Mouse (Mus musculus) neural tube, embryonic 15.5 days (tissue): ENCODE measurements around the gene Nup62. TPM values are rescaled to one million over a fixed set of nuclear protein-coding genes. Genes with fewer than 3 reads are reported as not detected.

ENCODE experiments used
- ATAC-seq: fragments of 200-750 bp; cut with Nextera tagmentation; 2 replicates; pipeline ENCODE4 v1.8.0; 2017; ENCODE audit warnings: mild to moderate bottlenecking, moderate TSS enrichment, moderate library complexity; ENCODE audit not compliant: low FRiP score
- H3K27ac ChIP-seq: fragments of 300-500 bp; sonication (generic); replicated peaks from 2 replicates; pipeline ENCODE4 v1.5.1; 2015; ENCODE audit warnings: mild to moderate bottlenecking, inconsistent platforms
- H3K27me3 ChIP-seq: fragments of 300-500 bp; sonication (generic); replicated peaks from 2 replicates; pipeline ENCODE4 v1.6.1; 2015; ENCODE audit warnings: inconsistent platforms
- H3K36me3 ChIP-seq: fragments of 300-500 bp; sonication (generic); 2 replicates; pipeline ENCODE4 v1.6.1; 2015; ENCODE audit warnings: inconsistent platforms
- H3K4me1 ChIP-seq: fragments of 300-500 bp; sonication (generic); 2 replicates; pipeline ENCODE4 v1.6.1; 2015; ENCODE audit warnings: inconsistent platforms
- H3K4me2 ChIP-seq: fragments of 300-500 bp; sonication (generic); 2 replicates; pipeline ENCODE4 v1.6.1; 2015; ENCODE audit warnings: inconsistent platforms, mild to moderate bottlenecking, moderate library complexity
- H3K4me3 ChIP-seq: fragments of 300-500 bp; sonication (generic); replicated peaks from 2 replicates; pipeline ENCODE4 v1.5.1; 2015; ENCODE audit warnings: mild to moderate bottlenecking, inconsistent platforms
- H3K9ac ChIP-seq: fragments of 300-500 bp; sonication (generic); replicated peaks from 2 replicates; pipeline ENCODE4 v1.6.1; 2015; ENCODE audit warnings: mild to moderate bottlenecking, inconsistent platforms
- H3K9me3 ChIP-seq: fragments of 300-500 bp; sonication (generic); replicated peaks from 2 replicates; pipeline ENCODE4 v1.6.1; 2016; ENCODE audit warnings: inconsistent platforms
- WGBS: fragments of 180-500 bp; shearing (Covaris S2); methylation state at CpG from one replicate; pipeline ENCODE4 v1.1.7; 2015; ENCODE audit warnings: mixed read lengths; 5-methylcytosine and 5-hydroxymethylcytosine counted together
- polyA plus RNA-seq: library from polyadenylated mRNA; unstranded; fragments of >200 nt; fragmentation: Nextera tagmentation; extraction: Ambion mirVana; gene quantifications from 2 replicates; pipeline ENCODE4 v1.2.1, GENCODE M21; 2015

Gene Nup62
- 40.7 and 58.0 TPM in 2 replicates for polyA plus RNA-seq

DNA sequence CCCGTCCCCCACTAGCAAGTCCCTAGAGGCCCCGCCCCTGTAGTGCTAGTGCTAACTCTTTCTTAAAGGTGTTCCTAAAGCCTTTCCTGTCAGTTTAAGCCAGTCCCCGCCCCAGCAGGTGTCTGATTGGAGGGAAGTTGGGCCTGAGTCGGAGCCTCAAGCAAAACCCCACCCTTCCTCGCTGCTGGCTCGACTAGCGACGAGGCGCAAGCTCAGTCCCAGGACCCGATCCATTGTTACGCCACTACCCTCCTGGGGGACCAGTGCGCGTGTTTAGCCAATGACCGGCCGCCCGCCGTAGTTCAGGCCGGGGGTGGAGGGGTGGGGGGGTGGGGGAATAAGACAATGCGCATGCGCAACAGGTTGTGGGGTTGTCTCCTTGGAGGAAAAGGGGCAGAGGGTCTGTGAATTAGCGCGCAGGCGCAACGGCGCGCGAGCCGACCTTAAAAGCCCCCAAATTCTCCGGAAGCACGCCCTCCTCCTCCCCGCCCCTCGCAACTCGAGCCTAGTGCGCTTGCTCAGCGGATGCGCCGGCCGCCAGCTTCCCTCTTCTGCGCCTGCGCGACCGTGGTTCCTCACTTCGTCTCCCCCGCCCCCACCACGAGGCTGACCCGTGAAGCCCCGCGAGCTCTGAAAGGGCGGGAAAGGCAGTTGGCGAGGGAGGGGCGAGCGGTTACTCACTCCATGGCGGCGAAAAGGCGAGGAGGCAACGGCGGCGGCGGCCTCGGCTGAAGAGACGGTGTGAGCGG, at the start of gene Nup62, which contains the start of gene Il4i1:
TSS of gene Nup62 (plus strand) at position 368 of the 749 bp plus-strand sequence.
TSS of gene Il4i1 (plus strand) at position 667 of the 749 bp plus-strand sequence.
- under 1% methylated on average over 52 of the region's 62 CpGs for WGBS

DNA sequence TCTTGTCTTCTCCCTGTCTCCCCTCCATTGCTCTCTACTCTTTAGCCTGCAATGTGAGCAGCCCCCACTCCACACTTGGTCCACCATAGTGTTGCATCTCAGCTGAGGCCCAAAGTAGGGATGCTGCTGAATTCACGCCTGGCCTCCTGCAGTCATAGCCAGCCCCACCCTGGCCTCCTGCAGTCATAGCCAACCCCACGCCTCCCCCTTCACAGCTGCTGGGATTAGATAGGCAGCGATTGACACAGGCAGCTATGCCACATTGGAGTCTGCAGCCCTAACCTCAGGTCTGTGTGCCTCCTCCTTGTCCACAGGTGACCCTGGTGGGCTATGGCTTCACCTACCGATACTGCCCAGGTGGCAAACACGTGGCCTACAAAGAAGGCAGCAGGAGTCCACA, 47.8 kb upstream of the Nup62 start:
- Histone ChIP-seq H3K4me2 (no peak overlapping the region), H3K9ac (no peak overlapping the region), H3K9me3 (no peaks in the 10 kb centered on the region), H3K4me3 (no peak overlapping the region), H3K36me3 (peaks cover 77% of the 10 kb centered on the region), H3K27ac (no peak overlapping the region), H3K4me1 (no peaks in the 10 kb centered on the region), H3K27me3 (no peaks in the 10 kb centered on the region)
- ATAC-seq, result no peak
- WGBS, result 89% methylated on average over 5 of the region's 5 CpGs

More for the DNA sequence above, at the start of gene Nup62, which contains the start of gene Il4i1:
- H3K9ac ChIP-seq, result peak within 1 kb of the TSS; percentile 85
- H3K9me3 ChIP-seq, result no peaks in the 10 kb centered on the region
- peak within 1 kb of the TSS; percentile 63 for H3K4me2 ChIP-seq
- H3K27me3 ChIP-seq, result no peaks in the 10 kb centered on the region
- peaks cover 48% of the 10 kb centered on the region for H3K4me1 ChIP-seq
- peak within 1 kb of the TSS; percentile 99 for H3K4me3 ChIP-seq
- peak; percentile 93 for ATAC-seq
- H3K36me3 ChIP-seq, result no peaks in the 10 kb centered on the region
- H3K27ac ChIP-seq, result peak within 1 kb of the TSS; percentile 95

DNA sequence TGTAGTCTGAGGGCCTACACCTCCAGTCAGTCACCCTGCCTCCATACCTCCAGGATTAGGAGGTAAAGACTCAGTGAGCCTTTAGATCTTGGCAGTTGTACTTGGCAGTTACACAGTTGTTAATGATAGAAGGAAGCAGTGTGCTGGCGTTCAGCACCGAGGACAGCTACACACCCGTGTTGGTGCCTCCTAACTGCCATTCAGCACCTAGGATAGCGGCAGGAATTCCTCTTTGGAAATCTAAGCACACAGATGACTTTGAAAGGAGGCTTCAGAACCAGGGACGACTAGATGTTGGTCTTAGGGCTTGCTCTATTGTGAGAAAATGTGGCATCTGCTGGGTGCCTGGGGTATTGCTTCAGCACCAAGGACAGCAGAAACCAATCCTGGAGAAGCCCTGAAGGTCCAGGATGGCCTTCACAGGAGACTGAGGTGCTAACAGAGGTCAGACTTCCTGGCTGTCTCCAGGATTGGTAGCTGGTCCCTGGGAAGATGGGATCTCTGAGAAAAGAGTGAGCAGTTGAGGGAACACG, 45.8 kb upstream of the Nup62 start:
- Histone ChIP-seq H3K9me3 (no peaks in the 10 kb centered on the region), H3K27me3 (no peaks in the 10 kb centered on the region), H3K36me3 (peaks cover 74% of the 10 kb centered on the region), H3K4me1 (no peaks in the 10 kb centered on the region), H3K9ac (no peak overlapping the region), H3K4me2 (no peak overlapping the region), H3K27ac (no peak overlapping the region), H3K4me3 (no peak overlapping the region)
- no peak for ATAC-seq
- WGBS, result 17% methylated on average over 6 of the region's 6 CpGs

DNA sequence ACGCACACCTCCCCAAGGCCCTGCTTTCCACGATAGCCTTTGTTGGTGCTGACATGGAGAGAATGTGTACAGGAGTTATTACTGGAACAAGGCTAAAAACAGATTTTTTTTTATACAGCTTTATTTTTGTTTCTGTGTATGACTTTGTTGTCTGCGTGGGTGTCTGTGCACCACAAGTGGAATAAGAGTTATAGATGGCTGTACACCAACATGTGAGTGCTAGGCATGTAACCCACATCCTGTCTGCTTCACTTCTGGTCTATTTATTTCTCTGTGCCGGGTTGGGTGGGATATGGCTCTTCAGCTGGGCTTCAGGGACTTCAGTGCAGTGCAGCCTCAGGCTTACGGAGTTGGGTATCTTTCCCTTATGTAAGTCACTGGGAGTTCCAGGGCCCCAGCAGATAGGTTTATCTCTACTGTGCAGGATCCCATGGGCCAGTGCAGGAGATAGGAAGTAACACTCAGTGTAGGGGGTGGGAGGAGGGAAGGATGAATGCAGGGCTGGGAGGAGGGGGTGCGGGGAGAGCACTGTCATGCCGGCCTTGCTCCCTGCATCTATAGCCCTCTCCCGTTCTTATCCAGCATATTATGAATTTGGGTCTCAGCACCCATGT, 43.2 kb upstream of the Nup62 start:
- Histone ChIP-seq H3K27ac (no peak overlapping the region), H3K36me3 (peaks cover 72% of the 10 kb centered on the region), H3K4me2 (no peak overlapping the region), H3K4me1 (no peaks in the 10 kb centered on the region), H3K4me3 (no peak overlapping the region), H3K9ac (no peak overlapping the region), H3K9me3 (no peaks in the 10 kb centered on the region), H3K27me3 (no peaks in the 10 kb centered on the region)
- ATAC-seq, result no peak
- WGBS, result 90% methylated on average over 8 of the region's 8 CpGs

DNA sequence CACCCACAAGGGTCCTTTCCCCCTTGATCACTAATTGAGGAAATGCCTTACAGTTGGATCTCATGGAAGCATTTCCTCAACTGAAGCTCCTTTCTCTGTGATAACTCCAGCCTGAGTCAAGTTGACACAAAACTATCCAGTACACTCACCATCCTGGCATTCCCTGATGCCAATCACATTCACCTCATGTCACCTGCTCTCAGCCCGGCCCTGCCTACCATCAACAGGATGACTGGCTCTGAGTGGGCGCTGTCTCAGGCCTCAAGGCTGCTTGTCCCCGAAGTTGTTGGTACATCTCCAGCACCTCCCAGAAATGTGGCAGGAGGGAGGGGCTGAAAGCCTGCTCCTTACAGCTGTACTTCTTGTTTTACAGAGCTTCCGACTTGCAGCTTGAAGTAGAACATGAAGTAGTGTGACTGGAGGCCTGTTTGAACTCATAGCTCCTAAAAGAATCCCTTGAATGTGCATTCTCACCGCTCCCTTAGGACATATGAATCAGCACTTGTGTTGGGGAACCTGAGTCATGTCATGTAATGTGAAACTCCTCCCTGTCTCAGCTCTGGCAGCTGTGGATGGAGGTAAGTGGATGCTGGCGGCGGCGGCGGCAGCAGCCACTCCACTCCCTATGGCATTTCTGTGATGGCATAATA, 38.9 kb upstream of the Nup62 start:
- H3K9me3 ChIP-seq, result no peaks in the 10 kb centered on the region
- H3K27ac ChIP-seq, result no peak overlapping the region
- no peak overlapping the region for H3K4me2 ChIP-seq
- H3K27me3 ChIP-seq, result no peaks in the 10 kb centered on the region
- no peak for ATAC-seq
- H3K4me1 ChIP-seq, result no peaks in the 10 kb centered on the region
- H3K9ac ChIP-seq, result no peak overlapping the region
- no peak overlapping the region for H3K4me3 ChIP-seq
- 97% methylated on average over 9 of the region's 9 CpGs for WGBS
- peaks cover 41% of the 10 kb centered on the region for H3K36me3 ChIP-seq

DNA sequence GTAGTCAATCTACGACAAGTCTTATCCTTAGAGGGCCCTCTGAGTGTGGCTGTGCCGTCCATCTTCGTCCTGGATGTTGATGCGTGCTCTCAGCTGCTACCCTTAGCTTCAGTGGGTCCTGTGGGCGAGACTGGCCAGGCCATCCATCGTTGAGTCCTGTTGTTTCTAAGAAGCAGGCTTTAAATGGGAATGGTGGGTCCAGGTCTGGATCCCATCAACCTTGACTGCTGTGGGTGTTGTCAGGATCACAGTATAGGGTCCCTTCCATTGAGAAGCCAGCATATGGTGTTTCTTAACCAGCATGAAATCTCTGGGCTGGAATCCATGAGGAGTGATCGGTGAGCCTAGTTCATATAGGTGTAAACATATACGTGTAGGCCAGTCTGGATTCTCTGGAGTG, 35.8 kb upstream of the Nup62 start:
- Histone ChIP-seq H3K36me3 (peaks cover 24% of the 10 kb centered on the region), H3K4me2 (no peak overlapping the region), H3K27ac (no peak overlapping the region), H3K9ac (no peak overlapping the region), H3K9me3 (no peaks in the 10 kb centered on the region), H3K4me1 (no peaks in the 10 kb centered on the region), H3K27me3 (no peaks in the 10 kb centered on the region), H3K4me3 (no peak overlapping the region)
- 87% methylated on average over 8 of the region's 8 CpGs for WGBS
- no peak for ATAC-seq

DNA sequence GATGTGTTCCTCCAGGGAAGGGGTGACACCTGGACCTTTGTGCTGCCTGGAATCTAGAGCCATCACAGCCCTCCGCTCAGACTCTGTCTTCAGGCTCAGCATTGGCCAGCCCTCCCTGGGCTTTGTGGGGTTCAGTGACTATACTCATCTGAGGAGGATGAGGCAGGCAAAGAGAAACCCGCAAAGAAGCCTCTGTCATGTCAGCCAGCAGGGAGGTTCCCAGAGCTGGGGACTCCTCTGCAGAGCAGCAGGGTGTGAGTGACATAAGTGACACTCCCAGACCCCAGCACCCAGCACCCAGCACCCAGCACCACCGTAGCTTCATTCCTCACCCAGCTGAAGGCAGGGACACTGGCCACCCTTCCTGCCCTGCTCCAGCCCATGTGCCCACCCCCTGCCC, 26.4 kb upstream of the Nup62 start:
- WGBS, result 83% methylated on average over 3 of the region's 3 CpGs
- no peaks in the 10 kb centered on the region for H3K9me3 ChIP-seq
- no peaks in the 10 kb centered on the region; the same call in 1 of the 2 replicates for H3K27me3 ChIP-seq
- no peak overlapping the region for H3K4me2 ChIP-seq
- H3K27ac ChIP-seq, result no peak overlapping the region
- no peaks in the 10 kb centered on the region for H3K4me1 ChIP-seq
- H3K9ac ChIP-seq, result no peak overlapping the region
- H3K36me3 ChIP-seq, result no peaks in the 10 kb centered on the region
- H3K4me3 ChIP-seq, result no peak overlapping the region
- ATAC-seq, result no peak

DNA sequence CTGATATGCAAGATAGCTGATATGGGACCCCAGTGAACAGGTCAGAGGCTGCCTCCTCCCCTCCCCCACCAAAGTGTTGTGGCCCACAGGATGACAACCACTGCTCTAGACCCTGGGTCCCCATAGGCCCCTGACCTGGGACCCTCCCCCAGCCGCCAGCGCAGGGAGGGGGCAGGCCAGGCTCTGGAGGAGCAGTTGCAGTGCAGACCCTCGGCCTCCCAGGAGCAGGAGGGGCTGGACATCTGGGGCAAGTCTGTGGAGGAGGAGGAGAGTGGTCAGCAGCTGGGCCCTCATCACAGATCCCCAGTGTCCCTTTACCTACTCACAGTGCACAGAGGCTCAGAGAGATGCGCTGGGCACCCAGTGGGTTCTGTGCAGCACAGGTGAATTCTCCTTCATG, 25.8 kb upstream of the Nup62 start:
- WGBS, result 55% methylated on average over 4 of the region's 4 CpGs
- ATAC-seq, result no peak
- H3K4me2 ChIP-seq, result no peak overlapping the region
- H3K9me3 ChIP-seq, result no peaks in the 10 kb centered on the region
- no peaks in the 10 kb centered on the region for H3K4me1 ChIP-seq
- no peaks in the 10 kb centered on the region for H3K36me3 ChIP-seq
- no peak overlapping the region for H3K9ac ChIP-seq
- no peak overlapping the region for H3K4me3 ChIP-seq
- H3K27ac ChIP-seq, result no peak overlapping the region
- no peaks in the 10 kb centered on the region; the same call in 1 of the 2 replicates for H3K27me3 ChIP-seq

DNA sequence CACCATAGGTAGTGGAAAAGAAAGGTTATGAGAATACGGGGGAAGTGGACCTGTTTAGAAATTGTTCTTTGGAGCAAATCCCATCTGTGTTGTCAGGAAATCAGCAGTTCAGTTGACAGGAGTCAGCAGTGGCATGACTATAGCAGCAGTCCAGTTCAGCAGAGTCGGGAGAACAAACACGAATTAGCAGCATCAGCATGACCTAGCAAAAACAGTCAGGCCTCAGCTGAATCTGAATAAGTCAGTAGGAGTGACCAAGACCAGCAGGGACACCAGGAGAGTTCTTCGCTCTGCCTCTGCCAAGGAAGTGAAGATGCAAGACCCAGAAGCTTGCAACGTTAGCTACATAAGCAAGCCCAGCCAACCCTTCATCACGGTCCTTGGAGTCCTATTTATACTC, 23.1 kb upstream of the Nup62 start:
- Histone ChIP-seq H3K4me3 (no peak overlapping the region), H3K9me3 (no peaks in the 10 kb centered on the region)
- 88% methylated on average over 6 of the region's 6 CpGs for WGBS

DNA sequence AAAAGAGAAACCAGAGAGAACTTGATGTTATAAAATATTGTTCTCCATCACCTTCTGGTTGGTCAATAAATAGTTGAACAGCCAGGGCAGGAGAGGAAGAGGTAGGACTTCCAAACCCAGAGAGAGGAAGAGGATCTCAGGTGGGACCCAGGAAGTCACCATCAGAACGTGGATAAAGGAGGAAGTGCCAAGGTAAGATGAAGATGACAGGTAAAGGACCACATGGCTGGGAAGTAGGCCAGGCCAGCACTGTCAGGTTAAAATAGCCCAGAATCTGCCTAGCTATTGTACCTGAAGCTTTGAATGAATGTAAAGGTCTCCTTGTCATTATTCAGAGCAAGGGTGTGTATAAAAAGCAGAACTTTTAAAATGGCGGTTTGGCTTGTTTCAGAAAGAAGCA, 7.0 kb upstream of the Nup62 start:
- Histone ChIP-seq H3K4me1 (no peaks in the 10 kb centered on the region), H3K4me2 (no peak overlapping the region), H3K27me3 (no peaks in the 10 kb centered on the region), H3K9me3 (no peaks in the 10 kb centered on the region), H3K4me3 (no peak overlapping the region), H3K27ac (no peak overlapping the region), H3K36me3 (no peaks in the 10 kb centered on the region), H3K9ac (no peak overlapping the region)
- ATAC-seq, result no peak
- 82% methylated on average over 2 of the region's 2 CpGs for WGBS

More for the DNA sequence above, 23.1 kb upstream of the Nup62 start:
- H3K36me3 ChIP-seq, result no peaks in the 10 kb centered on the region
- no peak overlapping the region for H3K9ac ChIP-seq
- H3K4me2 ChIP-seq, result no peak overlapping the region
- ATAC-seq, result no peak
- no peaks in the 10 kb centered on the region for H3K27me3 ChIP-seq
- no peak overlapping the region for H3K27ac ChIP-seq
- no peaks in the 10 kb centered on the region for H3K4me1 ChIP-seq

DNA sequence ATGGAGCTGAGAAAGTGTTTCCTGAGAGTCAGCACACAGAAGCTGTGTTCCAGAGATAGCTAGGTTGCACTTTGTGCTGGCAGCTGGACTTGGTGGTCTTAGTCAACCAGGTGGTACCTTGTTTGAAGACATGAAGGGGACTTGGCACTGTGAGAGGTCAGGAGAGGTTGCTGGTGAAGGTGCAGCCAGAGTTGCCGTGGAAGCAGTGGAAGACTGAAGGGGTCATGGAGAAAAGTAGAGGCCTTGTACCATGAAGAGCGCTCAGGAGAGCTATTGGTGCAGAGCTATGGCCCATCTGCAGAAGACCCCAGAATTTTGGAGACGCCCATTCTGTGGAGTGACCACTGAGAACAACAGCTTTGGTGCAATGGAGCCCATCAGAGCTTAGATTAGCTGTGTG, 6.4 kb upstream of the Nup62 start:
- H3K27ac ChIP-seq, result no peak overlapping the region
- no peaks in the 10 kb centered on the region for H3K4me1 ChIP-seq
- no peak overlapping the region for H3K4me2 ChIP-seq
- no peak overlapping the region for H3K4me3 ChIP-seq
- H3K9me3 ChIP-seq, result no peaks in the 10 kb centered on the region
- H3K36me3 ChIP-seq, result no peaks in the 10 kb centered on the region
- ATAC-seq, result no peak
- no peaks in the 10 kb centered on the region for H3K27me3 ChIP-seq
- 90% methylated on average over 3 of the region's 3 CpGs for WGBS
- no peak overlapping the region for H3K9ac ChIP-seq
